Mouse (Mus musculus): Measurements from ENCODE around the gene Isg20l2.

Gene Isg20l2

DNA sequence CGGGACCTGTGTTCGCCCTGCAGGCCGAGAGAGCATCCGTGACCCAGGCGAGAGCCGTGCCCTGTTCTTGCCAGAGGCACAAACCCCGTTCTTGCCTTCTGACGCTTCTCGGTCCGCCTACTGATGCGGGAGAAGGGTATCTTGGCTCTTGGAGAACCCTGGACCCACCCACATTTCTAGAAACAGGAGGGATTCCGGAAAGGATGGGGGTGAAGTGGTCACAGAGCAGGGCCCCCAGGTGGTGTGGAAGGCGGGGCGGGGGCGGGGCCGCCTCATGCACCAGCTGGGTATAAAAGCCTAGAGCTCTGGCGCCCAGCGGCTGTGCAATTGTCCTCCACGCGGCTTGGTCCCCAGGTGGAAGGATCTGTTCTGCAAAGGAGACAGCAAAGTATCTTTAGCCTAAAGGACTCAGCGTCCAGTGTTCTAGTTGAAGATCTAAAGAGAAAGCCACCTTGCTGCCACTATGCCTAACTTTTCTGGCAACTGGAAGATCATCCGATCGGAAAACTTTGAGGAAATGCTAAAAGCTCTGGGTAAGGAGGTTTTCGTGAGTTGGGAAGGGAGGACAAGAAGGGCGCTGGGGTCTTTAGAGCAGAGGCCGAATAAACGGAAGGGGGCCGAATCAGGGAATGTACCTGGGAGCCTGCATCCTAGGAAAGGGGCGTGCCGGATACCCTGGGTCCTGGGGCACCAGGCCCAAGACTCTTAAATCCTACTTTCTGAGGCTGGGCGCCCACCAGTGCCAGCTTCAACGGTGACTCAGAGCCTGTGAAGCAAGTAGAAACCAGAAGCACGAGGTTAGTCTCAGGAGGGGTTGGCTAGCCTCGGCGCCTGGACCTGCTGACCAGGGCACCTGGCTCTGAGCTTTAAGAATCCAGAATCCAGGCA is 18.5 kb downstream of the Isg20l2 start, which contains the start of gene Crabp2:
Gene Crabp2, plus strand, starts transcription at position 289 of the 888 bp plus-strand sequence.
- DNase-seq: no peak

DNA sequence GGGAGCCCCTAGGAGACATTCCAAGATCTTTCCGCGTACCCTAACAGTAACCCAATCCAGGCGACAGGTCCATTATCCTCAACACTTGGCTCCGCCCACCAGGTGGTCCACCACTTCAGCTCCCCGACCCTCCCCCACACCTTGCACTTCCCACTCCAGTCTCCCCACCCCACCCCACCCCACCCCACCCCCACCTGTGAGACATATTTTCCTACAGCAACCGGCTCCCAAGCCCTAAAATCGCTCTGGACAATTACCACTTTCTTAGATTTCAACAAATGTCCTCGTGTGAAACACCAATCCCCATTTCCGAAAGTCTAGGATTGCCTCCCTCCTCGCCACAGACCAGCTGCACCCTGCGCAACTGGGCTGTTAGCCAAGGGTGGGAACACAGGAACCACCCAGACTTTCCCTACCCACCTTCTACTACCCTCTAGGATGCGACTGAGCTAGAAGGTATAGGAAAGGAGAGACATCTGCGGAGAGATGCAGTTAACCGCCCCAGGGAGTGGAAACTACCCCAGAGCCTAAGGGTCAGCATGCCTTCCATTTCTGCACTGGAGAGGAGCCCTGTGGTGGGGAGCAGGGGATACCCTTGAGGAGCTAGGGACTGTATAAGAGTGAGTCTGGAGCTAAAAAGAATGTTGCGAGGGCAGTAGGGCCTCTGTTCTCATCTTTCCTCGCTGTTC is 19.3 kb downstream of the Isg20l2 start:
- no peak for DNase-seq

- no peak for DNase-seq
These were observed 19.9 kb downstream of the Isg20l2 start for GRCm38 (mm10) chr3:87949955-87950515.

- no peak for DNase-seq
These were observed 21.8 kb downstream of the Isg20l2 start for GRCm38 (mm10) chr3:87951946-87952345.

GRCm38 (mm10) chr3:87952440-87952839 is 22.3 kb downstream of the Isg20l2 start:
- DNase-seq: no peak

- no peak for DNase-seq
These were observed 27.9 kb downstream of the Isg20l2 start for GRCm38 (mm10) chr3:87958056-87958455.

- no peak for DNase-seq
These were observed 28.4 kb downstream of the Isg20l2 start for GRCm38 (mm10) chr3:87958476-87958875.

DNA sequence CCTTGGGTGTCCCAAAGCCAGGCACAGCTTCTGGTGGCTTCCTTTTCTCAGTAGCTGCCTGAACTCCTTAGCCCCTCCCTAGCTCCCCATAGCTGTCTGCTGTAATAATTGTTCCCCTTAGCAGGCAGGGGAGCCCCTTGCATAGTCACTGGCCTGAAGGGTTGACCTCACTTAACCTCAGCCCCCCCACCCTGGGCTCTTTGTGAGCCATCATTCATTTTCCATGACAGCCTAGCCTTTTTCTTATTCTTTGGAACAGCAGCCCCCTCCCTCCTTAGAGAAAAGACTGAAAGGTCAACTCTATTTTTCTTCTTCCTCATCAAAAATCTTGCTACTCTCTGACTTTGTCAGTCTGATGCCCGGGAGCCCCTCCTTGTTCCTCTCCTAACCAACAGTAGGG is 28.9 kb downstream of the Isg20l2 start:
- no peak for DNase-seq

GRCm38 (mm10) chr3:87959371-87959770 is 29.3 kb downstream of the Isg20l2 start:
- no peak for DNase-seq

- DNase-seq: no peak
These were observed 30.1 kb downstream of the Isg20l2 start for GRCm38 (mm10) chr3:87960191-87960585.

- peak; percentile 73 for DNase-seq
These were observed 30.6 kb downstream of the Isg20l2 start for GRCm38 (mm10) chr3:87960586-87961191.

- DNase-seq: no peak
These were observed 40.2 kb downstream of the Isg20l2 start for GRCm38 (mm10) chr3:87970184-87970938.

- no peak for DNase-seq
These were observed 40.9 kb downstream of the Isg20l2 start, which contains the start of gene Nes for GRCm38 (mm10) chr3:87970939-87971488. Gene Nes, plus strand, starts transcription at chr3:87971078.

- no peak for DNase-seq
These were observed 41.5 kb downstream of the Isg20l2 start for GRCm38 (mm10) chr3:87971489-87972202.

DNA sequence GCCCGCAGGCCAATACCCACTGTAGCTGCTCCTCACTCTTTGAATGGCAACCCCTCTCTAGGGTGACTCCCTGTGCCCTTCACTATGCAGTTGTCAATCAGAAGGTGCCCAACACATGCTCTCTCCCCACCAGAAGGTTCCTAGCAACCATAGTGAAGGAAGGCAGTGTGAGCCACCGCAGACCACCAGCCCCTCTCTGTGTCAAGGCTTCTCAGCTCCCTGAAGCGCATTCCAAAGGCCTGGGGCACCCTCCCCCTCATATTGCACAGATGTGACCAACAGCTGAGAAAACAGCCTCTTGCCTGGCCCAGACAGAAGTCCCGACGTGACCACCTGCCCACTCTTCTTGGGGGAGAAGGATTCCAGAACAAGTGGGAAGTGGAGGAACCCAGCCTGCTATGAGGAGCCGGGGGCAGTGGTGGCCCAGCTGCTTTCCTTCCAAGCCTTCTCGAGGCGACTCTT is 42.1 kb downstream of the Isg20l2 start:
- no peak for DNase-seq

DNA sequence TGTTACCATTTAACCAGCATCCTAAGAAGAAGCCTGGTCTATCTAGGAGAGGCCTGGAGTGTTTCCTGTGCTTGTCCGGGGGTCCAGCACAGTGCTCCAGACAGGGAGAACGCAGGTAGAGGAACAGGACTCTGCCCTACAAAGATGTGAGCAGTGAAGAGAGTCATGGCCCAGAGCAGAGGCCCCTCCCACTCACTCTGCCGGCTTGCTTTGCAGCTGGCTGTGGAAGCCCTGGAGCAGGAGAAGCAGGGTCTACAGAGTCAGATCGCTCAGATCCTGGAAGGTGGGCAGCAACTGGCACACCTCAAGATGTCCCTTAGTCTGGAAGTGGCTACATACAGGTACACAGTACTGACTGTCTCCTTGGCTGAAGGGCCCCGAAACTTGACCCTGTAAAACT is 42.7 kb downstream of the Isg20l2 start:
- DNase-seq: no peak

DNA sequence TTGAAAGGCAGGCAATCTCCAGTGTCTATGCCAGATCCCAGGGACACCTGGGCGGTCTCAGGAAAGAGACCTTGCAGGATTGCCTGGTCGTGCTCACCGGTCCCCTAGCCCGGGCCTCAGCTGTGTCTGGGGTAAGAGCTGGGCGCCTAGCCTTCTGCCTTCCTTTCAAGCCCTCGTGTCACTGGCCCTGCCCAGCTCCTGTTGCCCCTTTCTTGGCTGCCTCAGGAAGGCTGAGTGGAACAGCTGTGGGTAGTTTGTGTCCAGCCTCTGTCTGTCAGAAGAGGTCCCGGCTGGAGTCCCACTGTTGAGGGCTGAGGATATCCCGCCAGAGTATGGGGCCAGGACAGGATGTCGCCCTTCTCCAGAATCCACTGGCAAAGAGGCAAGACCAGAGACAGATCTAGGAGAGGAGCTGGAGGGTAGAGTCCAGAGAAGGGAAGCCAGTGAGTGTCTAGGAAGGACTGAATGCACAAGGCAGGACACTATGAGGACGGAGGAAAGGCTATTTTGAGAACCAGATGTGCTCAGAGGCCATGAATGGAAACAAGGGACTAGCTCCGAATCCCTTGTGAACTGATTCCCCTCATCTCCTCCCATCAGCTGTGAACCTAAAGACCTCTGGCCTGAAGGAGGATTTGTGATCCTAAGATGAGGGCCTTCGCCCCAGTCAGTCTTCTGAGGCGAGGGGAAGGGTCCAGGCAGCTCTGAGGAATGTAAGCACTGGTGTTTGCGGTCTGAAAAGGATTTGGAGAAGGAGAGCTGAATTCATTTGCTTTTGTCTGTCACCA is 43.7 kb downstream of the Isg20l2 start:
- no peak for DNase-seq

DNA sequence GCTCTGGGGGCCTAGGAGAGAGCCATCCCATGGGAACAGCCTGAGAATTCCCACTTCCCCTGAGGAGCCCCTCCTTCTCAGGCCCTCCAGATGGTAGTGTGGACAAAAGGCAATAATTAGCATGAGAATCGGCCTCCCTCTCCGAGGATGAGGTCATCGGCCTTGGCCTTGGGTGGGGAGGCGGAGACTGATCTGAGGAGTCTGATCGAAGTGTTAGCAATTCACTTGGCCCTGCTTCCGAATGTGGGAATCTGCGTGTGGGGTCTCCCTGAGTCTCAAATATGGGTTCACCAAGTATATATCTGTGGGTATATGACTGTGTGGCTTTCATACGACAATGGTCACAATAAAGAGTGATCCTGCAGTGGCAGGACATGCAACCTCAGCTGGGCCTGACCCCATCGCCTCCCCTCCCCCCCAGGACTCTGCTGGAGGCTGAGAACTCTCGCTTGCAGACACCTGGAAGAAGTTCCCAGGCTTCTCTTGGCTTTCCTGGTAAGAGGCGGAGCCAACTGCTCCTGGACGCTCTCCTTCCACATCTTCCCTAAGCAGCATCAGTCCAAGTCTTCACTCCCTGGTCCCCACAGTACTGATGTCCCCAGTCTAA is 44.4 kb downstream of the Isg20l2 start:
- no peak for DNase-seq

- DNase-seq: no peak
These were observed 49.4 kb downstream of the Isg20l2 start for GRCm38 (mm10) chr3:87979493-87979892.

- no peak for DNase-seq
These were observed 50.0 kb downstream of the Isg20l2 start for GRCm38 (mm10) chr3:87980085-87980484.
